Mouse (Mus musculus): ENCODE data around the gene Mgat3.

DNA sequence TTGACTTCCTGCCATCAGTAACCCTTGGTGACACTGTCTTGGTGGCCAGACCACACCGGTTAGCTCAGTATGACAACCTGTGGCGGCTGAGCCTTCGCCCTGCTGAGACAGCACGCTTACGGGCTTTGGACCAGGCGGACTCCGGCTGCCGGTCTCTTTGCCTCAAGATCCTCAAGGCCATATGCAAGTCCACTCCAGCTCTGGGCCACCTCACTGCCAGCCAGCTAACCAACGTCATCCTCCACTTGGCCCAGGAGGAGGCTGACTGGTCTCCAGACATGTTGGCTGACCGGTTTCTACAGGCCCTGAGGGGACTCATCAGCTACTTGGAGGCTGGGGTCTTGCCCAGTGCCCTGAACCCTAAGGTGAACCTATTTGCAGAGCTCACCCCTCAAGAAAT is 76.2 kb downstream of the Mgat3 start:
- TF ChIP-seq POLR2A (IDR thresholded peaks at IDR 0.05; ENCODE audit: borderline replicate concordance, extremely low read depth, insufficient read depth, insufficient read length, poor library complexity, severe bottlenecking) (no peak), CTCF (IDR thresholded peaks at IDR 0.05; ENCODE audit: borderline replicate concordance, extremely low read depth, insufficient read depth, insufficient read length) (no peak)
